Mouse (Mus musculus): Measurements from ENCODE around the gene 2210407C18Rik. TPM values are rescaled to one million over a fixed set of nuclear protein-coding genes. Genes with fewer than 3 reads are reported as not detected.

The 2210407C18Rik gene
- not detected in 2 replicates for polyA plus RNA-seq (2015; fragmentation: Nextera tagmentation; extraction: Ambion mirVana)

GRCm38 (mm10) chr11:58615975-58616374 is at the start of gene 2210407C18Rik:
Gene 2210407C18Rik (minus strand): TSS chr11:58616075.
- DNase-seq (ENCODE audit: low spot score) (no peak), ATAC-seq (no peak)
- H3K27ac ChIP-seq (ENCODE audit: low read length) = no peak within 1 kb of the TSS
- TF ChIP-seq CTCF (IDR thresholded peaks at IDR 0.05) (no peak), EP300 (IDR thresholded peaks at IDR 0.05) (no peak)
- no peak within 1 kb of the TSS for H3K9ac ChIP-seq (replicated peaks; ENCODE audit: low read depth)
- H3K9me3 ChIP-seq (ENCODE audit: low read length) = no peaks in the 10 kb centered on the region
- no peak within 1 kb of the TSS for H3K4me2 ChIP-seq (replicated peaks; ENCODE audit: low read depth, low read length)
- no peak within 1 kb of the TSS for H3K4me3 ChIP-seq (ENCODE audit: low read depth, low read length)
- WGBS = 77% methylated on average over 4 of the region's 4 CpGs
- H3K4me1 ChIP-seq (ENCODE audit: insufficient read depth, low read depth, low read length) = no peaks in the 10 kb centered on the region
- no peaks in the 10 kb centered on the region for H3K36me3 ChIP-seq (ENCODE audit: insufficient read depth, low read length)
- H3K27me3 ChIP-seq (replicated peaks; ENCODE audit: insufficient read depth, low read length) = no peaks in the 10 kb centered on the region

GRCm38 (mm10) chr11:58658596-58658995 is 42.7 kb upstream of the 2210407C18Rik start, which contains the start of gene Olfr322:
Gene Olfr322 (plus strand): TSS chr11:58658782.
- H3K36me3 ChIP-seq (ENCODE audit: insufficient read depth, low read length) = no peaks in the 10 kb centered on the region
- H3K27me3 ChIP-seq (replicated peaks; ENCODE audit: insufficient read depth, low read length) = no peaks in the 10 kb centered on the region
- H3K9ac ChIP-seq (replicated peaks; ENCODE audit: low read depth) = no peak within 1 kb of the TSS
- WGBS = 82% methylated on average over 4 of the region's 4 CpGs
- no peaks in the 10 kb centered on the region for H3K4me1 ChIP-seq (ENCODE audit: insufficient read depth, low read depth, low read length)
- ATAC-seq (no peak), DNase-seq (ENCODE audit: low spot score) (no peak)
- H3K4me2 ChIP-seq (replicated peaks; ENCODE audit: low read depth, low read length) = no peak within 1 kb of the TSS
- no peak within 1 kb of the TSS for H3K4me3 ChIP-seq (ENCODE audit: low read depth, low read length)
- no peak for TF ChIP-seq CTCF (IDR thresholded peaks at IDR 0.05)
- TF ChIP-seq EP300 (IDR thresholded peaks at IDR 0.05) = no peak
- H3K9me3 ChIP-seq (ENCODE audit: low read length) = no peaks in the 10 kb centered on the region
- H3K27ac ChIP-seq (ENCODE audit: low read length) = no peak within 1 kb of the TSS

DNA sequence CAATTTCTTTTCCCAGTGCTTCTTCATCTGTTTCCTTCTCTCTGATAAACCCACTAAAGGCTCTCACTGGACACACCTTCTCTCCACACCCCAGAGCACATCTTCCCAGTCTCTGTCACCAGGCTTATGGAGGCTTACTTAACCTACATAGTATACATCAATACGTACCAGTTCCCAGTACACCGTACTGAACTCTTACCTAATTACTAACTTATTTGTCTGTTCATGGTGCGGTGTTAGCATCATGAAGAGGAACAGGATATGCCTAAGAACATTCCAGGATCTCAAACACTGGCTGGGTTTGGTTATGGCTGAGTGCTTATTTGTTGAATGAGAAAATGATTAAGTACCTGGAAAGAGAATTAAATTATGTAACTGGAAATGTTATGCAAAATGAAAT is 39.3 kb upstream of the 2210407C18Rik start:
- no peak overlapping the region for H3K4me3 ChIP-seq (ENCODE audit: low read depth, low read length)
- H3K4me1 ChIP-seq (ENCODE audit: insufficient read depth, low read depth, low read length) = no peaks in the 10 kb centered on the region
- TF ChIP-seq EP300 (IDR thresholded peaks at IDR 0.05) (no peak), CTCF (IDR thresholded peaks at IDR 0.05) (no peak)
- H3K9me3 ChIP-seq (ENCODE audit: low read length) = no peaks in the 10 kb centered on the region
- H3K27ac ChIP-seq (ENCODE audit: low read length) = no peak overlapping the region
- no peak for ATAC-seq
- no peak overlapping the region for H3K4me2 ChIP-seq (replicated peaks; ENCODE audit: low read depth, low read length)
- no peaks in the 10 kb centered on the region for H3K36me3 ChIP-seq (ENCODE audit: insufficient read depth, low read length)
- H3K27me3 ChIP-seq (replicated peaks; ENCODE audit: insufficient read depth, low read length) = no peaks in the 10 kb centered on the region
- DNase-seq (ENCODE audit: low spot score) = no peak
- 81% methylated on average over 3 of the region's 3 CpGs for WGBS
- no peak overlapping the region for H3K9ac ChIP-seq (replicated peaks; ENCODE audit: low read depth)

GRCm38 (mm10) chr11:58643350-58643749 is 27.5 kb upstream of the 2210407C18Rik start:
- H3K27me3 ChIP-seq (replicated peaks; ENCODE audit: insufficient read depth, low read length) = peaks cover 7% of the 10 kb centered on the region; the same call in 1 of the 2 replicates
- H3K9ac ChIP-seq (replicated peaks; ENCODE audit: low read depth) = no peak overlapping the region
- TF ChIP-seq EP300 (IDR thresholded peaks at IDR 0.05) (no peak), CTCF (IDR thresholded peaks at IDR 0.05) (peak; percentile 68)
- H3K27ac ChIP-seq (ENCODE audit: low read length) = no peak overlapping the region
- no peak overlapping the region for H3K4me3 ChIP-seq (ENCODE audit: low read depth, low read length)
- H3K36me3 ChIP-seq (ENCODE audit: insufficient read depth, low read length) = no peaks in the 10 kb centered on the region
- ATAC-seq (no peak), DNase-seq (ENCODE audit: low spot score) (peak; percentile 6)
- H3K9me3 ChIP-seq (ENCODE audit: low read length) = no peaks in the 10 kb centered on the region
- H3K4me2 ChIP-seq (replicated peaks; ENCODE audit: low read depth, low read length) = no peak overlapping the region
- 29% methylated on average over 6 of the region's 6 CpGs for WGBS
- 0 out of 2 replicates have a peak, but pooled peaks cover 4% of the 10 kb centered on the region for H3K4me1 ChIP-seq (ENCODE audit: insufficient read depth, low read depth, low read length)

DNA sequence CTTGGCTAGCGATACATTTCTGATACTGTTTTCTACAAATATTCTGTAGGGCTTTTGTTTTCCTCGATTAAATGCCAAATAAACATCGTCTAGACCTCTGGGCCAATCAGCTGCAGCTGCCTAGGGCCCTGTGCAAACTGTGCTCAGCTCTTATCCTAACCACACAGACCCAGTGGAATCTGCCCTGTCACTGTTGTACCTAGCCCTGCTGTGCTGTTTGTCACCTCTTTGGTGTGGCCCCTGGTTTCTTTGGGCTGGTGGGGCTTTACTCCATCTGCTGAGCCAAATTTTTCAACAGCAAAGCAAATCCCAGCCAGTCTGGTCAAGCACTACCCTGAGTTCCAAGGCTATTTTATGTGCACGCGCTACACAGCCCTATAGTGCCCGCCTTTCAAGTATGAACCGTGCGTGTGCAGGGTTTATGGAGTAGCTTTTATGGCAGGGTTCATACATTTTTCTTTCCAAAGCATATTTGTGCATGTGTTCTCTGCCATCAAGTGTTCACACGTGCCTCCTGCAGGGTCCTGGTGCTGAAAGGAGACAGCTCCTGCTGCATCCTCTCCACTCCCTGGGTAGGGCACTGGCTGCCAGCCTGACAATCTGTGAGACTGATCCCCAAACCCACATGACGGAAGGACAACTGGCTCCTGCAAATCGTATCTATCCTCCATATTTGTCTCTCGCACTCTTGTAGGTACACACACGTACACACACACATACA is 25.9 kb upstream of the 2210407C18Rik start:
- Histone ChIP-seq H3K27me3 (replicated peaks; ENCODE audit: insufficient read depth, low read length) (peaks cover 7% of the 10 kb centered on the region; the same call in 1 of the 2 replicates), H3K4me2 (replicated peaks; ENCODE audit: low read depth, low read length) (no peak overlapping the region), H3K36me3 (ENCODE audit: insufficient read depth, low read length) (no peaks in the 10 kb centered on the region), H3K4me3 (ENCODE audit: low read depth, low read length) (no peak overlapping the region), H3K27ac (ENCODE audit: low read length) (no peak overlapping the region), H3K9me3 (ENCODE audit: low read length) (no peaks in the 10 kb centered on the region), H3K4me1 (ENCODE audit: insufficient read depth, low read depth, low read length) (0 out of 2 replicates have a peak, but pooled peaks cover 4% of the 10 kb centered on the region), H3K9ac (replicated peaks; ENCODE audit: low read depth) (no peak overlapping the region)
- no peak for DNase-seq (ENCODE audit: low spot score)
- TF ChIP-seq CTCF (IDR thresholded peaks at IDR 0.05) = no peak
- no peak for TF ChIP-seq EP300 (IDR thresholded peaks at IDR 0.05)
- ATAC-seq = peak; percentile 37; the same call in 1 of the 2 replicates
- 71% methylated on average over 13 of the region's 13 CpGs for WGBS

GRCm38 (mm10) chr11:58641057-58641456 is 25.2 kb upstream of the 2210407C18Rik start:
- DNase-seq (ENCODE audit: low spot score) (no peak), ATAC-seq (no peak)
- Histone ChIP-seq H3K4me1 (ENCODE audit: insufficient read depth, low read depth, low read length) (0 out of 2 replicates have a peak, but pooled peaks cover 4% of the 10 kb centered on the region), H3K9me3 (ENCODE audit: low read length) (no peaks in the 10 kb centered on the region), H3K27ac (ENCODE audit: low read length) (no peak overlapping the region), H3K27me3 (replicated peaks; ENCODE audit: insufficient read depth, low read length) (peaks cover 7% of the 10 kb centered on the region; the same call in 1 of the 2 replicates), H3K9ac (replicated peaks; ENCODE audit: low read depth) (no peak overlapping the region), H3K4me3 (ENCODE audit: low read depth, low read length) (no peak overlapping the region), H3K4me2 (replicated peaks; ENCODE audit: low read depth, low read length) (no peak overlapping the region), H3K36me3 (ENCODE audit: insufficient read depth, low read length) (no peaks in the 10 kb centered on the region)
- TF ChIP-seq CTCF (IDR thresholded peaks at IDR 0.05) (no peak), EP300 (IDR thresholded peaks at IDR 0.05) (no peak)
- 23% methylated on average over 14 of the region's 14 CpGs for WGBS

All from lung, postnatal 0 days (tissue).